Mouse (Mus musculus): ENCODE results near the gene Tmem242.

Tmem242 gene

DNA sequence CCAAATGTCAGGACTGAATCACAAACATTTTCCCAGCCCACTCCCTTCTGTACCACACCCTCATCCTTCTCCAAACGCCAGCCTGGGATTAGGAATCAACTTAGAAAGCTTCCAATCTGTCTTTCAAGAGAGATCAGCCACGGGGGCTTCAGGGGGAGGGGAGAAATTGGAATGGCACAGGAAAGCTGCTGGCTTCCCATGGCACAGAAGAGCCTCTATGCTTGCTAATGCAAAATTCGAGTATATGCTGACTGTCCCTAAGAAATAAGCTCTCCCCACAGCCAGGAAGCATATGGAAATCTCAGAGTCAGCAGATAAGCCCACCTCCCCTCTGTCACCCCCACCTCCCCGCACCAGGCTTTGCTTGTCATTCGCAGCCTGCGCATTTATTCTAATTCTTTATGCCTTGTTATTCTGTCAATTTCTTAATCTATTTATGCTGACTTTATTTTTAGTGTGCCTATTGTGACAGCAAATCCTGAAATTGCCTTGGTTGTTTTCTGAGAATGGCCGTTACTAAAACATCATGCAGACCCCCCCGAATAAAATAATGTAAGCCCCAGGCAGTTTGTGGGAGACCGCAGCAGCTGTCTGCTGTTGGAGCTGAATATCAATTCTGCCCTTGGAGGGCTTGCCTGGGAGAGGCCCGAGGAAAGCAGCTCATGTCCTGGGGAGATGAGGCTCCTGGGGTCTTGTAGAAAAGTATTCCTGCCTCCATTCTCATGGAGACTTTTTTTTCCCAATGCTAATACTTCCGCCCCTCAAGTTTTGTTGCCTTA is 62.7 kb downstream of the Tmem242 start:
- peak; percentile 44; the same call in 1 of the 2 replicates for ATAC-seq (ENCODE audit: low TSS enrichment)

DNA sequence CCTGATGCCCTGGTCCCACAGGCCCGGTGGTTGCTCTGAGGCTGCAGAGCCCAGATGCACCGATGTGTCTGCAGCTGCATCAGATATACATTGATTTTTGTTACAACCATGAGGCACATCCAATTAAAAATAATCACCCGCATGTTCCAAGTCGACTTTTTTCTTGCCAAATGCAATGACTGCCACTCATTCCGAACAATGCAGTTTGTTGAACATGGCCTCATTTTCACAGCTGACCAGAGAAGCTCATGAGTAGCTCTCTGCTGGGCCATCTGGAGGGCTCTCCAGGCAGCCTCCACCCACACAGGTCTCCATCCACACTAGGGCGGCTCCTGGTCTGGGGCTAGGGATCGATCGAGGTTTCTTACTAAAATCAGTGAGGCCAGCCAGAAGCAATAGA is 67.1 kb downstream of the Tmem242 start:
- ATAC-seq (ENCODE audit: low TSS enrichment): no peak

- ATAC-seq (ENCODE audit: low TSS enrichment): no peak
Measured at GRCm38 (mm10) chr17:5371521-5371920, 68.5 kb downstream of the Tmem242 start.

DNA sequence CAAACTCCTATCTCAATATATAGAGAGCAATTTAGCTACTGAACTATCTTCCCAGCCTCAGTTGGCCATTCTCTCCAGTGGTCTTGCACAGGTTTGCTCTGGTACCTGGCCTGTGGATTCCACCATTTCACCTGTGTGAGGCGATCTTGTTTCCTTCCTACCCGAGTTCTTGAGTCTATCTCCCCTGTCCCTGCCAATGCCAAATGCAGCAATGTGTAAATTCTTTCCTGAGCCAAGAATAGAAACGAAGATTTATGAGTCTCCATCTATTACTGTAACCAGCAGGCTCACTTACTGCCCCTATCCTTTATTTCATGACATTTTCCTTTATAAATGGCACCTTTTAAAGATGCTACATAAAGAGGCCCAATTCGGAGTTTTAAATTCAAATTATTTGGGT is 69.0 kb downstream of the Tmem242 start:
- ATAC-seq (ENCODE audit: low TSS enrichment): no peak

- ATAC-seq (ENCODE audit: low TSS enrichment): no peak
Measured at GRCm38 (mm10) chr17:5365992-5366398, 74.1 kb downstream of the Tmem242 start.

All from frontal cortex, adult (tissue).